Mouse (Mus musculus) MN1 (cell line): Measurements from ENCODE around the gene Gm14412.
"Not testable (repeated sequence)": the region's sequence is repeated elsewhere in the genome, so short reads cannot be mapped to it uniquely, and the experiment has no call there.

ENCODE experiments used
- DNase-seq: peaks from one replicate; pipeline ENCODE4 v3.0.0-alpha.2; 2016; ENCODE audit warnings: low spot score

Gene Gm14412

GRCm38 (mm10) chr2:177324257-177324733 is at the start of gene Gm14412:
Gm14412 (minus strand) TSS chr2:177324307.
- DNase-seq, result not testable (repeated sequence)

- DNase-seq, result not testable (repeated sequence)
These were observed 5.7 kb upstream of the Gm14412 start for GRCm38 (mm10) chr2:177329661-177330292.

DNA sequence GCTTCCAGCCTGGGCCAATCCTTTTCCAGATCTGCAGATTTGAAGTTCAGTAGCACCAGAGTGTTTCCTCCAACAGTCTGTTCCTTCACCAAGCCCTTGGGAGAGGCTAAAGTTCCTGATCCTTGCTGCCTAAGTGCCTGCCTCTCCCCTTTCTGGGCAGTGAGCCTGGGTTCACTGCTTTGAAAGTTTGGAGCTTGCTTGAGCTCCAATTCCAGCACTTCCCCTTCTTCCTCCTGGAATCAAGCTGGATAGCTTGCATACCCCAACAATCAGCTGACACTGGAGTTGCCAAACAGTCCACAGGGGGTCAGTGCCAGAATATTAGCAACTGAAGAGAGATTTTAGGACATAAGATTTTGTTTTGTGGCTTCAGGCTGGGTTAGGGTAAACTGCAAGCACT is 2.7 kb downstream of the Gm14412 start:
- not testable (repeated sequence) for DNase-seq

DNA sequence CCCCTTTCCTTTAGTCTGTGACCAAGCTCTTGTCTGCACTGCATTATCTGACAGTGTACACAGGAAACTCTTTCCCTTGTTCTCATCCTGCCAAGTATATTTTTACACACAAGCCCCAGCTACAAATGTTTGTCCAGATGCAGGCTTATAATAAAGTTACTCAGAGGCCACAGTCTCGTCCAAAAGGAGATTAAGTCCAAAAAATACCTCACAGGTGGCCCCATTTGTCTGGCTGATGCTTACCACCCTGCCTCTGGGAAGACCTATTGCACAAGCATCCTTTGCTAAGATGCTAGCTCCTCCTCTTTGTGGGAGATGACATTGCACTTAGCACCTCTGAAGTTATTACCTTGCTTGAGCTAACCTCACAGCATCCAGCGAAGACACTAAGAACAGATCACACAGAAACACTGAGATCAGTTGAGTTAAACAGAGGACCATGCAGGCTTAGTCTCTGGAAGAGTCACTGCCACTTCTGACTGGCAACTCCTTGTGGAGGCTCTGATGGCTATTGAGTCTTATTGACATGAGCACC is 3.3 kb downstream of the Gm14412 start:
- DNase-seq, result not testable (repeated sequence)

GRCm38 (mm10) chr2:177318996-177319395 is 5.1 kb downstream of the Gm14412 start:
- no peak for DNase-seq

- not testable (repeated sequence) for DNase-seq
These were observed 14.5 kb downstream of the Gm14412 start for GRCm38 (mm10) chr2:177309627-177310026.

- not testable (repeated sequence) for DNase-seq
These were observed 19.1 kb downstream of the Gm14412 start for GRCm38 (mm10) chr2:177304980-177305379.

- DNase-seq, result peak; percentile 4
These were observed 40.4 kb downstream of the Gm14412 start for GRCm38 (mm10) chr2:177283701-177284100.

- DNase-seq, result not testable (repeated sequence)
These were observed 46.4 kb downstream of the Gm14412 start for GRCm38 (mm10) chr2:177277754-177278153.

DNA sequence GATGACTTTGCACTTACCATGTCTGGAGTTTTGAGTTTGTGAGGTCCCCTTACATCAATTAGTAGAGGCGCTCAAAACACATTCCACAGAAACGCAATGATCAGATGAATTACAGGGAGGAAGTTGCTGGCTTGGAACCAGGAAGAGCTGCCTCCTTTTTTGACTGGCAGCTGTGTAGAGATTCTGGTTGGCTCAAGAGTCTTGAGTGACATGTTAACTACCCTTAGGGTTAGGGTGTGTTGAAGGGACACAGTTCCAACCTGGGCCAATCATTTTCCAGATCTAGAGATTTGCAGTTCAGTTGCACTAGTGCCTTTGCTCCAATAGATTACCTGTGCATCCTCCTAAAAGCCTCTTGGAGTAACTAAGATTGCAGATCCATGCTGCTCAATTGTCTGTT is 51.9 kb downstream of the Gm14412 start:
- DNase-seq, result not testable (repeated sequence)

DNA sequence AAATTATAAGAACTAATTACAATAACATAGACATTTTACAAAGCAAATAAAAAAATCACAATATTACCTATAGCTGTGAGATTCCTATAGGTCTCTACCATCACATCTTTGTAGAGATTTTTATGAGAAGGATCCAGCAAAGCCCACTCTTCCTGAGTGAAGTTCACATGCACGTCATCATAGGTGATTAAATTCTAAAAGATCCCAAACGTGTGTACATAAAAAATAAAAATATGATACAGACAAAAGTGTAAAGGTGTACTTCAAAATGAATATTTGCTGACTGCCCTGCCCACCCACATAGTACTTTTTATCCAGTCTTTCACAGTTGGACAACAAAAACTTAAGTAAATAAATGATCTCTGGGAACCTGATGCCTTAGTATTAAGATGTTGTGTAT is 57.2 kb downstream of the Gm14412 start, which contains the start of gene Gm14409:
TSS of gene Gm14409 (minus strand) at position 101 of the 400 bp plus-strand sequence.
- DNase-seq, result not testable (repeated sequence)
